Mouse (Mus musculus) intestine, embryonic 14.5 days (tissue): ENCODE data around the gene Txndc2. TPM values are rescaled to one million over a fixed set of nuclear protein-coding genes. Genes with fewer than 3 reads are reported as not detected.

Experiments
- ATAC-seq: fragments of 200-750 bp; cut with Nextera tagmentation; replicated peaks from 2 replicates; pipeline ENCODE4 v1.8.0; 2017; ENCODE audit warnings: low read depth, moderate number of reproducible peaks, moderate TSS enrichment, moderate library complexity; ENCODE audit not compliant: low FRiP score, low TSS enrichment
- DNase-seq: peaks from one replicate; pipeline ENCODE4 v3.0.0-alpha.2; 2018; ENCODE audit warnings: low spot score
- H3K27ac ChIP-seq: fragments of 300-500 bp; sonication (generic); 2 replicates; pipeline ENCODE4 v1.5.1; 2014; ENCODE audit warnings: low read depth, mild to moderate bottlenecking, control low read depth
- H3K27me3 ChIP-seq: fragments of 300-500 bp; sonication (generic); replicated peaks from 2 replicates; pipeline ENCODE4 v1.6.1; 2014; ENCODE audit warnings: low read length, control low read depth; ENCODE audit not compliant: control insufficient read depth, insufficient read depth
- H3K36me3 ChIP-seq: fragments of 300-500 bp; sonication (generic); 2 replicates; pipeline ENCODE4 v1.6.1; 2014; ENCODE audit warnings: low read length, control low read depth; ENCODE audit not compliant: control insufficient read depth, insufficient read depth
- H3K4me1 ChIP-seq: fragments of 300-500 bp; sonication (generic); replicated peaks from 2 replicates; pipeline ENCODE4 v1.6.1; 2014; ENCODE audit warnings: low read length, control low read depth, mixed read lengths; ENCODE audit not compliant: control insufficient read depth, insufficient read depth
- H3K4me2 ChIP-seq: fragments of 300-500 bp; sonication (generic); 2 replicates; pipeline ENCODE4 v1.6.1; 2014; ENCODE audit warnings: low read length
- H3K4me3 ChIP-seq: fragments of 300-500 bp; sonication (generic); 2 replicates; pipeline ENCODE4 v1.5.1; 2014; ENCODE audit warnings: low read depth, low read length, control low read depth, mixed read lengths
- H3K9ac ChIP-seq: fragments of 300-500 bp; sonication (generic); 2 replicates; pipeline ENCODE4 v1.6.1; 2014; ENCODE audit warnings: mild to moderate bottlenecking, low read length
- H3K9me3 ChIP-seq: fragments of 300-500 bp; sonication (generic); 2 replicates; pipeline ENCODE4 v1.6.1; 2016; ENCODE audit warnings: low read length, control low read depth; ENCODE audit not compliant: control insufficient read depth
- WGBS: fragments of 180-500 bp; shearing (Covaris S2); extraction: QIAGEN DNeasy Blood & Tissue Kit; methylation state at CpG from one replicate; pipeline ENCODE4 v1.1.7; 2014; 5-methylcytosine and 5-hydroxymethylcytosine counted together
- polyA plus RNA-seq: library from polyadenylated mRNA; unstranded; fragments of >200 nt; fragmentation: Nextera tagmentation; extraction: Ambion mirVana; gene quantifications from 2 replicates; pipeline ENCODE4 v1.2.1, GENCODE M21; 2014

Txndc2 gene
- polyA plus RNA-seq, 1 experiment from 2014 or later = not detected

DNA sequence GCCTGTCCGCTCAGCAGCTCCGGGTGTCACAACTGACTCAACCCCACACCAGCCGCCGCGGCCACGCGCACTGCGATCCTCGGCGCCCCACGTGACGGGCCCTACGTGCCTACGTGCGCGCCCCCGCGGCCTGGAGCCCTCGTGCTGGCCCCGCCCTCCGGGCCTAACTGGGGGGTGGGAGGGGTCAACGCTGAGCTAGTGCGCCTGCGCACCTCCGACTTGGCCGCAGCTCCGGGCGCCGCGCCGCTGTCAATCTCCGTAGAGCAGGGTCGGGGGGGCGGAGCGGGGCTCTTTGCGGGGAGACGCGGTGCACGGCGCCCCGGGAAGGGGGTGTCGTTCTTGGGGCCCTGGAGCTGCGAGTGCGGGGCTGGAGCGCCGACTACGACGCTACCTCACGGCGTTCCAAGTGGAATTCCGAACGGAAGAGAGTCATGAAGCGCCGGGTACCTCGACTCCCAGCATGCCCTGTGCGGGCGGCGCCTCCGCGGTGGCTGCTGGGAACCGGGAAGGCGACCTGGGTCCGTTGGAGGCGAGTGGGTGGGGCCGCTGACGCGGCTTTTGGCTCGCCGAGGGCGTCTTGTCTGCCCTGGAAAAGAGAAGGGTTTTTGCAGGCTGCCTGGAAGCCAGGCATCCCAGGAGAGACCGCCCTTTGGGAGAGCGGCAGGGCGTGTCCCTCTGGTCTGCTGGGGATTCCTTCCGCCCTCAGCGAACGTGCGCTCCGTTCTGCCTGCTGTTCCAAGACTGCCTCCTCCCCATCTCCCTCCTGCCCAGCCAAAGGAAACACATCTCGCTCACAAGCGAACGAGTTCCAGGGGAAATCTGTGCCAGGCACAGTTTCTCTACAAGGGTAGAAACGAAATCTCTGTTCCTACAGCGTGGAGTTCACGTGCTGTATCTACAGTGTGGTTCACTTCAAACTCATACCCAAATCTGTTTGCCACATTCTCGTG, 28.2 kb downstream of the Txndc2 start, which contains the start of gene Vapa:
Vapa (minus strand) TSS at position 93 of the 950 bp plus-strand sequence.
- H3K36me3 ChIP-seq = peaks cover 3% of the 10 kb centered on the region; the same call in 1 of the 2 replicates
- peak; percentile 98 for DNase-seq
- peak within 1 kb of the TSS; percentile 95 for H3K9ac ChIP-seq
- no peaks in the 10 kb centered on the region for H3K9me3 ChIP-seq
- H3K27me3 ChIP-seq = no peaks in the 10 kb centered on the region
- peak within 1 kb of the TSS; percentile 99 for H3K27ac ChIP-seq
- peak; percentile 91 for ATAC-seq
- WGBS = under 1% methylated on average over 78 of the region's 85 CpGs
- peak within 1 kb of the TSS; percentile 95 for H3K4me3 ChIP-seq
- H3K4me1 ChIP-seq = peaks cover 21% of the 10 kb centered on the region
- H3K4me2 ChIP-seq = peak within 1 kb of the TSS; percentile 80

GRCm38 (mm10) chr17:65613142-65613462, 28.9 kb downstream of the Txndc2 start:
- Histone ChIP-seq H3K36me3 (peaks cover 3% of the 10 kb centered on the region; the same call in 1 of the 2 replicates), H3K9ac (peak overlapping the region; percentile 95), H3K9me3 (no peaks in the 10 kb centered on the region), H3K27me3 (no peaks in the 10 kb centered on the region), H3K4me3 (peak overlapping the region; percentile 95), H3K4me1 (peaks cover 26% of the 10 kb centered on the region), H3K27ac (peak overlapping the region; percentile 99), H3K4me2 (no peak overlapping the region; the same call in 1 of the 2 replicates)
- under 1% methylated on average over 39 of the region's 42 CpGs for WGBS
- DNase-seq (no peak), ATAC-seq (peak; percentile 64)

DNA sequence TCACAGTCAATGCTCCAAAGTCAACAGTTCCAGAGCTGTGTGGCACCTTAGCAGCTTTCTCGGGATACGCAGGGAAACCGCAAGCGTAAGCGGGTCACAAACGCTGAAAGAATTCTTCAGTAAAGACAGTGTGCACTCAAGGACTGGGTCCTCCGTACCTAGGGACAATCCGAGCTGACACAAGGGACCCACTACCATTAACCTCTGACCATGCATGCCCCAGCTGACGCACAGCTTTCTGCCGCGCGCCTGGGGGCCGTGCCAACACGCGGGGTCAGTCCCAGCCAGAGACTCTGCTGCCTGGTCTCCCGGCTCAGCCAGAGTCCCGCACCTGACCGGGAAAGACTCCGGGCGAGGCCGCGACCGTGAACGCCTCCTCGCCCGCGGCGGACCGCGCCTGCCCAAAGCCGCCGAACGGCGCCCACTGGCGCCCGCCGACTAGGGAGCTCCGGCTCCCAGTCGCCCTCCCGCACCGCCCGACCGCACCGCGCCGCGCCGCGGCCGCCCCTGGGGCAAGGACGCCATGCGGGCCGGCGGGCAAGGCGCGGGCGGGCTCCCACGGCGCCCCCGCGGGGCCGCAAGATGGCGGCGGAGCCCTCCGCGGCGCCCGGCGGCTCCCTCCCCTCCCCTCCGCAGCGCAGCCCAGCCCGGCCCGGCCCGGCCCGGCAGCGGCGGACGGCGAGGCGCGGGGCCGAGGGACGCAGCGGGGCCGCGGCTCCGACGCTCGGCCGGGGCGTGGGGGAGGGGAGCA, 29.4 kb downstream of the Txndc2 start:
- Histone ChIP-seq H3K27me3 (no peaks in the 10 kb centered on the region), H3K36me3 (peaks cover 3% of the 10 kb centered on the region; the same call in 1 of the 2 replicates), H3K9ac (peak overlapping the region; percentile 95), H3K27ac (peak overlapping the region; percentile 99), H3K4me3 (peak overlapping the region; percentile 95), H3K4me1 (peaks cover 30% of the 10 kb centered on the region), H3K4me2 (peak overlapping the region; percentile 72), H3K9me3 (no peaks in the 10 kb centered on the region)
- ATAC-seq (peak; percentile 44), DNase-seq (peak; percentile 76)
- under 1% methylated on average over 51 of the region's 91 CpGs for WGBS

DNA sequence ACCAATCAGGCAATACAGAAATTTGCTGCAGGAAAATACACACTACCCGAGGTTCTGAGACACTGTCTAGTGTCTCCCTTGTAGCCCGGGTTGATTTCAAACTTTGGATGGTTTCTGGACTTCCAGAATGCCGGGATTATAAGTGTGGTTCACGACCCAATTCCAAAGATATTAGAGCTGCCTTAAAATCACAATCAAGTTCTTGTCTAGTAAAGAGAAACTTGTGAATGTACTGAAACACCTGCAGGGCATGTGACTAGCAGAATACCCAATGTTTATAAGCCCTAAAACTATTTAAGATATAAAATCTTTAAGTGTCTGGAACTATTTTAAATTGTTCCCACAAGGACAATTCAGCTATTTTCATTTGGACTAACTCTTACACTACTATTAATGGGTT, 30.2 kb downstream of the Txndc2 start:
- Histone ChIP-seq H3K9ac (peak overlapping the region; percentile 95; the same call in 1 of the 2 replicates), H3K4me2 (peak overlapping the region; percentile 72), H3K4me1 (peaks cover 34% of the 10 kb centered on the region), H3K36me3 (peaks cover 3% of the 10 kb centered on the region; the same call in 1 of the 2 replicates), H3K27me3 (no peaks in the 10 kb centered on the region), H3K9me3 (no peaks in the 10 kb centered on the region), H3K4me3 (peak overlapping the region; percentile 95), H3K27ac (no peak overlapping the region)
- no peak for DNase-seq
- 3% methylated on average over 4 of the region's 4 CpGs for WGBS
- no peak for ATAC-seq

GRCm38 (mm10) chr17:65608743-65609142, 33.2 kb downstream of the Txndc2 start:
- H3K4me1 ChIP-seq = peaks cover 46% of the 10 kb centered on the region
- WGBS = 69% methylated on average over 5 of the region's 5 CpGs

GRCm38 (mm10) chr17:65608312-65608687, 33.7 kb downstream of the Txndc2 start:
- Histone ChIP-seq H3K27me3 (no peaks in the 10 kb centered on the region), H3K4me1 (peaks cover 46% of the 10 kb centered on the region), H3K4me3 (no peak overlapping the region), H3K36me3 (peaks cover 3% of the 10 kb centered on the region; the same call in 1 of the 2 replicates), H3K4me2 (no peak overlapping the region), H3K27ac (no peak overlapping the region), H3K9me3 (no peaks in the 10 kb centered on the region), H3K9ac (no peak overlapping the region)
- ATAC-seq (no peak), DNase-seq (no peak)
- WGBS = 83% methylated on average over 2 of the region's 2 CpGs

More at GRCm38 (mm10) chr17:65608743-65609142, 33.2 kb downstream of the Txndc2 start:
- DNase-seq (no peak), ATAC-seq (no peak)
- Histone ChIP-seq H3K4me2 (no peak overlapping the region), H3K27me3 (no peaks in the 10 kb centered on the region), H3K9ac (no peak overlapping the region), H3K36me3 (peaks cover 3% of the 10 kb centered on the region; the same call in 1 of the 2 replicates), H3K4me3 (no peak overlapping the region), H3K27ac (no peak overlapping the region), H3K9me3 (no peaks in the 10 kb centered on the region)

GRCm38 (mm10) chr17:65607574-65608311, 34.2 kb downstream of the Txndc2 start:
- H3K4me1 ChIP-seq = peaks cover 46% of the 10 kb centered on the region
- no peak overlapping the region for H3K4me2 ChIP-seq
- DNase-seq = no peak
- no peak overlapping the region for H3K4me3 ChIP-seq
- H3K27ac ChIP-seq = no peak overlapping the region
- ATAC-seq = no peak
- H3K9me3 ChIP-seq = no peaks in the 10 kb centered on the region
- peaks cover 3% of the 10 kb centered on the region; the same call in 1 of the 2 replicates for H3K36me3 ChIP-seq
- WGBS = 56% methylated on average over 7 of the region's 7 CpGs
- no peak overlapping the region for H3K9ac ChIP-seq
- H3K27me3 ChIP-seq = no peaks in the 10 kb centered on the region

- DNase-seq = no peak
- no peak for ATAC-seq
- no peak overlapping the region for H3K27ac ChIP-seq
- H3K4me1 ChIP-seq = peaks cover 38% of the 10 kb centered on the region
- H3K9ac ChIP-seq = no peak overlapping the region
- no peaks in the 10 kb centered on the region for H3K27me3 ChIP-seq
- H3K4me2 ChIP-seq = no peak overlapping the region
- no peaks in the 10 kb centered on the region for H3K9me3 ChIP-seq
- WGBS = 81% methylated on average over 4 of the region's 4 CpGs
- peaks cover 3% of the 10 kb centered on the region; the same call in 1 of the 2 replicates for H3K36me3 ChIP-seq
- no peak overlapping the region for H3K4me3 ChIP-seq
Observed at GRCm38 (mm10) chr17:65606014-65606413, 36.0 kb downstream of the Txndc2 start.
